Mouse (Mus musculus) midbrain, embryonic 13.5 days (tissue): ENCODE data around the gene Kcnj16. TPM values are rescaled to one million over a fixed set of nuclear protein-coding genes. Genes with fewer than 3 reads are reported as not detected.

Experiments
- ATAC-seq: fragments of 200-750 bp; cut with Nextera tagmentation; 2 replicates; pipeline ENCODE4 v1.8.0; 2017; ENCODE audit warnings: mild to moderate bottlenecking, moderate TSS enrichment, moderate library complexity
- H3K27ac ChIP-seq: fragments of 300-500 bp; sonication (generic); 2 replicates; pipeline ENCODE4 v1.5.1; 2015; ENCODE audit warnings: inconsistent platforms, mild to moderate bottlenecking, moderate library complexity
- H3K27me3 ChIP-seq: fragments of 300-500 bp; sonication (generic); 2 replicates; pipeline ENCODE4 v1.6.1; 2015; ENCODE audit warnings: mild to moderate bottlenecking, inconsistent platforms
- H3K36me3 ChIP-seq: fragments of 300-500 bp; sonication (generic); 2 replicates; pipeline ENCODE4 v1.6.1; 2015; ENCODE audit warnings: mild to moderate bottlenecking, inconsistent platforms
- H3K4me1 ChIP-seq: fragments of 300-500 bp; sonication (generic); replicated peaks from 2 replicates; pipeline ENCODE4 v1.6.1; 2015; ENCODE audit warnings: inconsistent platforms
- H3K4me2 ChIP-seq: fragments of 300-500 bp; sonication (generic); replicated peaks from 2 replicates; pipeline ENCODE4 v1.6.1; 2015; ENCODE audit warnings: moderate library complexity, mild to moderate bottlenecking, inconsistent platforms
- H3K4me3 ChIP-seq: fragments of 300-500 bp; sonication (generic); replicated peaks from 2 replicates; pipeline ENCODE4 v1.5.1; 2015; ENCODE audit warnings: mild to moderate bottlenecking, inconsistent platforms
- H3K9ac ChIP-seq: fragments of 300-500 bp; sonication (generic); replicated peaks from 2 replicates; pipeline ENCODE4 v1.6.1; 2015; ENCODE audit warnings: mild to moderate bottlenecking, inconsistent platforms
- H3K9me3 ChIP-seq: fragments of 300-500 bp; sonication (generic); 2 replicates; pipeline ENCODE4 v1.6.1; 2016; ENCODE audit warnings: mild to moderate bottlenecking, inconsistent platforms
- WGBS: fragments of 180-500 bp; shearing (Covaris S2); methylation state at CpG from one replicate; pipeline ENCODE4 v1.1.7; 2015; 5-methylcytosine and 5-hydroxymethylcytosine counted together
- polyA plus RNA-seq: library from polyadenylated mRNA; unstranded; fragments of >200 nt; fragmentation: Nextera tagmentation; extraction: Ambion mirVana; gene quantifications from 2 replicates; pipeline ENCODE4 v1.2.1, GENCODE M21; 2015

Gene Kcnj16
- polyA plus RNA-seq = 0.10 and 0.24 TPM in 2 replicates

DNA sequence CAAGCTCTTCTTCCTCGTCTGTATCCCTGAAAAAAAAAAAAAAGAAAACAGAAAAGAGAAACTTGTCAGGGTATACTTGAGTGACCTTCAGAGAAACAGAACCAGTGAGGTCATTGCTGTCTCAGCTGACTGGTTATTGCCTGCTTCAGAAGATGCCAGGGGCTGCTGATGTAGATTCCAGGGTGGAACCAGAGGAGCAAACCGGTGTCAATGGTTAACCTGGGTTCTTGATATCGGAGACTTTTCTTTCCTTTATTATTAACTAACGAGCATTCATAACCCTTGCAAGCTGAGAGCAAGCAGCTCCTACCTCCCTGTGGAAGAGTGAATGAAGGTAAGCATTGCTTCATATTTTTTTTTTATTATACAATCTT is at the start of gene Kcnj16:
Gene Kcnj16 (plus strand): TSS at position 272 of the 374 bp plus-strand sequence.
- Histone ChIP-seq H3K27ac (no peak within 1 kb of the TSS), H3K4me1 (no peaks in the 10 kb centered on the region), H3K4me2 (no peak within 1 kb of the TSS), H3K9me3 (no peaks in the 10 kb centered on the region), H3K27me3 (no peaks in the 10 kb centered on the region), H3K9ac (no peak within 1 kb of the TSS), H3K36me3 (no peaks in the 10 kb centered on the region), H3K4me3 (no peak within 1 kb of the TSS)
- no peak for ATAC-seq
- WGBS = 81% methylated on average over 4 of the region's 4 CpGs

DNA sequence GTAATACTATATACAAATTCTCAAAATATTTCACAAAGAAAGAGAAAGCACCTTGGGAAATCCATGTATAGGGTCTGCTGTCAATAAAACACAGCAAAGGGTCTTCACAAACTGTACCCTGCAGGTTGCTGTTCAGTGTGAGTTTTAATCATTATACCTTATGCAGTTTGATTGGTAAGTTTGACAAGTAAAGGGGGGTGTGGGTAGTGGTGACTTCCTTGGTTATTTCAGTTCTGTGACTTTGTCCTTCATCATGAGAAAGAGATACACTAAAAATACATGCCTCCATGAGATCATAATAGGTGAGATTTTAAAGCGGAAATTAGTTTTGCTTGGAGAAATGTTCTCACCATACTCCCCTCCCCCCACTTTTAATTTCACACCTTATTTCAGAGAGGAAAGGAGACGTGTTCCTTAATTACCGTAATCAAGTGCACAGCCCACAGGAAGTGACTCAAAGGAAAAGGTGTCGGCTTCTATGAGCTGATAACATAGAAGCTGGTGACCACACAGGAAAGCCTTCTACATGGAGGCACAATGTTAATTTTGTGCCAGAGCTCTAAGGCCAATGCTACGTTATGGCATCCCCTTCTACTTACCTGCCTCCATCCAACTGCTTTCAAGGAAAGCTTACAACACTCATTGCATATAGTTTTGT is 48.9 kb upstream of the Kcnj16 start:
- WGBS = 87% methylated on average over 5 of the region's 5 CpGs
- ATAC-seq = no peak
- no peaks in the 10 kb centered on the region for H3K27me3 ChIP-seq

DNA sequence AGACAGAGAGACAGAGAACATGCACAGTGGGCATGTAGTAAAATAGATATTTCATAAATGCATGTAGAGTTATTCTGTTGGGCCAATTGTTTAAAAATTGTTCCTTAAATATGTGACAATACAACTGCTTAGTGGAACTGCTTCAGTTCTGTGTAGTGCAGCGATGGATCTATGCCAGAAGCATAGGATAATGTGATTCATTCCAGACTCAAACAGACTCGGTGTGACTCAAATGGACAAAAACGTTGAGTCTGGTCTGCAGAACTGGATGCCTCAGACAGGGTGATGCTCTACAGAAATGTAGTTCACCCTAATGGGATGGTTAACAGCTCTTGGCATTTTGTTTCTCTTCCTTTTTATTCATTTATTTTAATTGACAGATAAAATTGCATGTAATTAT is 32.1 kb upstream of the Kcnj16 start:
- Histone ChIP-seq H3K9me3 (no peaks in the 10 kb centered on the region), H3K27me3 (no peaks in the 10 kb centered on the region), H3K4me2 (no peak overlapping the region), H3K4me3 (no peak overlapping the region), H3K9ac (no peak overlapping the region), H3K27ac (no peak overlapping the region), H3K4me1 (no peaks in the 10 kb centered on the region), H3K36me3 (no peaks in the 10 kb centered on the region)
- WGBS = 76% methylated on average over 3 of the region's 3 CpGs
- ATAC-seq = no peak

More for the DNA sequence above, 48.9 kb upstream of the Kcnj16 start:
- Histone ChIP-seq H3K9ac (no peak overlapping the region), H3K4me2 (no peak overlapping the region), H3K4me3 (no peak overlapping the region), H3K9me3 (no peaks in the 10 kb centered on the region), H3K27ac (no peak overlapping the region), H3K4me1 (no peaks in the 10 kb centered on the region), H3K36me3 (no peaks in the 10 kb centered on the region)

DNA sequence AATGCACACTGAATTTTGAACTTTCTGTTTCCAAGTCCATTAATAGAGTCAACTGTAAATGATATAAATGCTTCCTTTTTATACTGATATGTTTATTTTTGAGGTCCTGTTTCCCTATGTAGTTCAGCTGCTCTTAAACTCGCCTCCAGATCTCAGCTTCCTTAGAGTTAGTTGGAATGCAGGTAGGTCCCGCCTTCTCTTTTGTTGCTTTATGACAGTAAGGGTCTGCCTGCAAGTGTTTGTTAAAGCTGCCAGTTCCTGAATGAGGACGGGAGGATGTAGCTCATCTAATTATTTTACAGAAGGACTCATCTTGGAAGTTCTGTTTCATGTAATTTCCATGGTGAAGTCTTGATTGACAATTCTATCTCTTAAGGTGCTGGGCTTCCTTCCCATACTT is 25.6 kb upstream of the Kcnj16 start:
- Histone ChIP-seq H3K36me3 (no peaks in the 10 kb centered on the region), H3K4me3 (no peak overlapping the region), H3K4me2 (no peak overlapping the region), H3K27me3 (no peaks in the 10 kb centered on the region), H3K9ac (no peak overlapping the region), H3K4me1 (no peaks in the 10 kb centered on the region), H3K9me3 (no peaks in the 10 kb centered on the region), H3K27ac (no peak overlapping the region)
- no peak for ATAC-seq
- WGBS = 31% methylated on average over 3 of the region's 3 CpGs

DNA sequence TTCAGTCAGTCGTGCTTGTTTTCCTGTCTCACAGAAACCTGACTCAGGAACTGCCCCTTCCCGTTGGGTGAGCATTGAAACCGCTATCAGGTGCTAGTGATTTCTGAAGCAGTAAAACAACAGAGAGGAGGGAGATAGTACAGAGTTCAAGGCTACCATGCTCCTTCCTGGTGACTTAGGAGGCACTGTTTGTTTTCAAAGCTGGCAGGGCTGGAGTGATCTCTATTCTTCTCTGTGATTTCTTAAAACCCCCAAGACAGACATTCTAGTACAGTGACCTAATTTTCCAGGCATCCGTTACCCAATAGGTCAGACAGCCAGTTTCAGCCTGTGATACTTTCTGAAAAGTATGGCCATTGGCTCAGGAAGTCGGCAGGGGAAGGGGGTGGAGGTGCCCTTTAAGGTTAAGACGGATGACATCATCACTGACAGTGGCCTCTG is 25.1 kb upstream of the Kcnj16 start:
- Histone ChIP-seq H3K9me3 (no peaks in the 10 kb centered on the region), H3K27me3 (no peaks in the 10 kb centered on the region), H3K27ac (no peak overlapping the region), H3K4me1 (no peaks in the 10 kb centered on the region), H3K9ac (no peak overlapping the region), H3K36me3 (no peaks in the 10 kb centered on the region), H3K4me3 (no peak overlapping the region), H3K4me2 (no peak overlapping the region)
- no peak for ATAC-seq
- WGBS = 58% methylated on average over 6 of the region's 6 CpGs

DNA sequence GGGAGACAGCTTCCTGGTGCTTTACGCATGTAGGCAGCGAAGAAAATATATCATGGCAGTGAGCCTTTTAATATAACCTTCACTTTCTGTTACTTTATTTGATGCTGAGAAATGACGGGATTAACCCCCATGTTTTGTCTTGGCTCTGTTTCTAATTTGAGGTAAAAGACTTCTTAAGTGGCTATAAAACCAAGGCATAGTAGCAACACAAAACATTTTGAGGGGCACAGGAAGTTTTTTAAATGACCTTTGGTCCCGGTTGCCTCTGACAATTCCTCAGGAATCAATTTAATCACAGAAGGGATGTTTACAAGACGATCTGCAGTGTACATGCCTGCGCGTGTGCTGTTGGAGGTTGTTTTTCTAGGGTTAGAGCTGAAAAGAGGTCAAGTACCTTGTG is 11.2 kb upstream of the Kcnj16 start:
- no peaks in the 10 kb centered on the region for H3K9me3 ChIP-seq
- ATAC-seq = no peak
- H3K4me3 ChIP-seq = no peak overlapping the region
- H3K27me3 ChIP-seq = no peaks in the 10 kb centered on the region
- H3K4me1 ChIP-seq = peaks cover 3% of the 10 kb centered on the region
- no peak overlapping the region for H3K4me2 ChIP-seq
- H3K9ac ChIP-seq = no peak overlapping the region
- 35% methylated on average over 7 of the region's 7 CpGs for WGBS
- H3K36me3 ChIP-seq = no peaks in the 10 kb centered on the region
- no peak overlapping the region for H3K27ac ChIP-seq

GRCm38 (mm10) chr11:110961592-110962021 is 6.2 kb upstream of the Kcnj16 start:
- H3K36me3 ChIP-seq = no peaks in the 10 kb centered on the region
- peaks cover 7% of the 10 kb centered on the region for H3K4me1 ChIP-seq
- H3K4me2 ChIP-seq = no peak overlapping the region
- ATAC-seq = no peak
- no peaks in the 10 kb centered on the region for H3K9me3 ChIP-seq
- 10% methylated on average over 5 of the region's 5 CpGs for WGBS
- no peaks in the 10 kb centered on the region for H3K27me3 ChIP-seq
- H3K9ac ChIP-seq = no peak overlapping the region
- H3K27ac ChIP-seq = no peak overlapping the region
- H3K4me3 ChIP-seq = no peak overlapping the region

DNA sequence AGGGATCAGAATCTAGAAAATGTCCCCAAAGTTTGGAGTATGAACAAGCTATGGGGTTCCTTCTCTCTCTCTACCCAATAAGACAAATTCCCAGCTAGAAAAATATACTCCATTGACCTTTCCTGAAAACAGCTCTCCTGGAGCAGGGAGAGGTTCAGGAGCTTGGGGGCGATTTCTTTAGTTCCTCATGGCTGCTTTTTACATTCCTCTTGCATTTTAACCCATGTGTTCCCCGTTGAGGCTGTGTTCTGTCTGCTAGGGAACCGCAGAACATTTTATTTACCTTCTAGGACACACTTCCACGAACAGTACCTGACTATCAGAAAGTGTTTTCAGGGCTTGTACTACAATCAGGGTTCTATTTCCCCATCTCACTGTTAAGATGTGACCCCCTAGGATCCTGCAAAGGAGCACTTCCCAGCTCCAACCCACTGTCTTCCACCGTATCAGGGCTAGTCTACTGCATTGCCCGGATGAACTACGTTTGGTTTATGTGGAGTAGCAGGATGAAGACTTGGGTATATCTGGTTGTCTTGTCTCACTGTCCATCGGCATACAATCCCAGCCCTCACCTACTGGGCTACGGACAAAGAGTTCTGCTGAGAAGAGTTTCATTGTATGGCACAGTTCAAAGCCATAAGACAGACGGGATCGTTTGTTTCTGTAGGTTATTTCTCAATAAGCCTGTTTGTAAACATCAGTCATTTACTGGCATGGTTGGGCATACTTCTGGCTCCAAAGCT is 643 bp upstream of the Kcnj16 start:
- Histone ChIP-seq H3K4me3 (no peak overlapping the region), H3K9ac (no peak overlapping the region), H3K27ac (no peak overlapping the region), H3K4me2 (no peak overlapping the region), H3K4me1 (no peaks in the 10 kb centered on the region), H3K27me3 (no peaks in the 10 kb centered on the region), H3K9me3 (no peaks in the 10 kb centered on the region), H3K36me3 (no peaks in the 10 kb centered on the region)
- WGBS = 84% methylated on average over 11 of the region's 11 CpGs
- no peak for ATAC-seq

DNA sequence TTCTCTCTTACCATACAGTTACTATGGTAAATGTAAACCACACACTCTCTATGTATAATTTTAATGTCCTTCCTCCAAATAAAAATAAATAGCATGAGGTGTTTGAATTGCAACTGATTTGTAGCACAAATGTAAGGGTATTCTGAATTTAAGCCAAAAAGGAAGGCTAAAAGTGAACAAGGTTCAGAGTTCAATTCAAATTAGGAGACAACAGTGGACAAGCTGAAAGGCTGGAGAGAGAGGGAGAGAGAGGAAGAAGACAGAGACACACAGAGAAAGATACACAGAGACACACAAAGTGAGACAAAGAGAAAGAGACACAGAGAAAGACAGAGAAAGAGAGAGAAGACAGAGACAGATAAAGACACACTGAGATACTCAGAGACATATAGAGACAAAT is 1.1 kb downstream of the Kcnj16 start:
- Histone ChIP-seq H3K27me3 (no peaks in the 10 kb centered on the region), H3K4me1 (no peaks in the 10 kb centered on the region), H3K9ac (no peak overlapping the region), H3K4me2 (no peak overlapping the region), H3K27ac (no peak overlapping the region), H3K4me3 (no peak overlapping the region), H3K9me3 (no peaks in the 10 kb centered on the region), H3K36me3 (no peaks in the 10 kb centered on the region)
- ATAC-seq = no peak

DNA sequence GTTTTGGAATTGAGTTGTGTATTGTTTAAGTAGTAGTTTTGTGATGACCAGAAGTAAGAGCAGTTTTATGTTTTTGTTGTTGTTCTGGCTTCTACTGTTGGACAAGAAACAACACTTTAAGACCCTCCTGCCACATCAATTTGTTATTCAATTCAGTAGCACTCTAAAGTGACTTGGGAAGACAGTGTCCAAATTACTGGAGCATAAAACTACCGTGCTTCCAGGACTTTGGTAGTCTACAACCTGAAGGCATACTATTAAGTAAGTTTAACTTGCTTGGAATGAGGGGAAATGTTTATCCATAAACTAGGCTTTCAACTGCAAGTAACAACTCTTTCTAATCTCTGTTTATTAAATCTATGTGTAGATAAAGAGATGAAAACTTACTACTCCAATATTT is 17.7 kb downstream of the Kcnj16 start:
- H3K4me1 ChIP-seq = no peaks in the 10 kb centered on the region
- H3K9ac ChIP-seq = no peak overlapping the region
- no peak overlapping the region for H3K4me3 ChIP-seq
- 74% methylated on average over 1 of the region's 1 CpGs for WGBS
- H3K4me2 ChIP-seq = no peak overlapping the region
- no peak overlapping the region for H3K27ac ChIP-seq
- no peak for ATAC-seq
- H3K36me3 ChIP-seq = no peaks in the 10 kb centered on the region
- H3K9me3 ChIP-seq = no peaks in the 10 kb centered on the region
- H3K27me3 ChIP-seq = no peaks in the 10 kb centered on the region

DNA sequence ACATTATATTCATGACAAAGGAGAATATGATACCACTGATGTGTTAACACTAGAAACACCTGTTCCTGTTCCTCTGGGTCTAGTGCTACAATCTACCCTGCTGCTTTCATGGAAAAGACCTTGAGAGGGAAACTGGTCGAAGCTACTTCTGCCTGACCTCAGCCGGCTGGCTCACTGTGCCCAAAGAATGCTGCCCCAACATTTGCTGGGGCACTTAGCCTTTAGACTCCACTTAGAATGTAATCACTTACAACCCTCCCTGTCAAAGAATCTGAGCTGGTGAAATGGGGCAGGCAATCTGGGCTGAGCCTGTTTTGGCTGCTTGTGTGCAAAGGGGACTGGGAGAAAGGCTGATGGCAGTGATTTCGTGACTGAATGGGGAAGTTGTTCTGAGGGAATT is 18.1 kb downstream of the Kcnj16 start:
- Histone ChIP-seq H3K9ac (no peak overlapping the region), H3K27ac (no peak overlapping the region), H3K36me3 (no peaks in the 10 kb centered on the region), H3K4me2 (no peak overlapping the region), H3K27me3 (no peaks in the 10 kb centered on the region), H3K4me3 (no peak overlapping the region), H3K9me3 (no peaks in the 10 kb centered on the region), H3K4me1 (no peaks in the 10 kb centered on the region)
- ATAC-seq = no peak
- 47% methylated on average over 3 of the region's 3 CpGs for WGBS

DNA sequence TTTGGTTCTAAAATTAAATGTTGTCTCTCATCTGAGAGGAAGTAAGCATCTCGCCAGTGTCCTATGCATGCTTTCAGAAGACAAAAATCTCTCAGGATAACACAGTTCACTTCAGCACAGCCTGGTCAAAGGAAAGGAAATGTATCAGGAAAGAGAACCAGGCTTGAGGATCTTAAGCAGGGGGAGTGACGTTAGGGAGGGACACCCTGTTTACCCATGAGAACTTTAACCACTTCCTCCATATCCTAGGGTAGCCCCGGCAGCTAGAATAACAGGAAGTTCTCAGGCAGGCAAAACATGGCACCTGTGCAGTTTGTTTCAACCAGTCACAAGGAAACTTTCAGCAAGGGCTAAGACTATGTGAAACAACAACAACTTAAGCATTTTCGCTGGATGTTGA is 25.8 kb downstream of the Kcnj16 start:
- no peak overlapping the region for H3K4me3 ChIP-seq
- no peak overlapping the region for H3K9ac ChIP-seq
- WGBS = 84% methylated on average over 4 of the region's 4 CpGs
- no peak overlapping the region for H3K27ac ChIP-seq
- no peaks in the 10 kb centered on the region for H3K36me3 ChIP-seq
- ATAC-seq = no peak
- no peak overlapping the region for H3K4me2 ChIP-seq
- H3K27me3 ChIP-seq = no peaks in the 10 kb centered on the region
- H3K4me1 ChIP-seq = peaks cover 7% of the 10 kb centered on the region; the same call in 1 of the 2 replicates
- no peaks in the 10 kb centered on the region for H3K9me3 ChIP-seq
